Mouse (Mus musculus) hindlimb bud, embryonic 11.5 days (tissue): ENCODE results near the gene Alx1.

Source experiments
- DNase-seq: peaks from one replicate; pipeline ENCODE4 v3.0.0-alpha.2; 2012; ENCODE audit warnings: low read depth, low spot score; ENCODE audit errors: extremely low spot score

Gene Alx1

GRCm38 (mm10) chr10:103029730-103030490, at the start of gene Alx1:
Alx1 (minus strand) TSS chr10:103030215.
- DNase-seq, result no peak

- DNase-seq, result no peak
Measured at GRCm38 (mm10) chr10:103049593-103049992, 19.6 kb upstream of the Alx1 start.

GRCm38 (mm10) chr10:103046623-103047022, 16.6 kb upstream of the Alx1 start:
- no peak for DNase-seq

DNA sequence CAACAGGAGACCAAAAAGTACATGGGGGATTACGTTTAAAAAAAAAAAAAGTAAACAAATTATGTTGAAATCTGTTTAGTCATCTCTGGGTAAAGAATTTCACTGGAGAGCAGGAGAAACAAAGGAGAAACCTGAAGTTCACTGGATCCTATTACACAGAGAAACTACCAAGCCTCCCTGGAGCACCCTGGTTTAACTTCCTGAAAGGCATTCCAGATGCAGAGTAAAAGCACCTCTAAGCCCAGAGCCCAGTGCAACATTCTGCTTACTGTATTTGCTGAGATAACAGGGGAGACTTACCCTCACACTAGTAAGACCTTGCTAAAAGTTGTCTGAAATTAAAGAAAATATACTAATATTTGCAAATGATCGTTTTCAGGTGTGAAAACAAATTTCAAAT, 15.0 kb upstream of the Alx1 start:
- DNase-seq, result no peak

GRCm38 (mm10) chr10:103035002-103035640, 5.1 kb upstream of the Alx1 start:
- DNase-seq, result no peak

- DNase-seq, result no peak
Measured at GRCm38 (mm10) chr10:103030931-103031330, 916 bp upstream of the Alx1 start.

GRCm38 (mm10) chr10:103029132-103029729, 784 bp downstream of the Alx1 start:
- no peak for DNase-seq

DNA sequence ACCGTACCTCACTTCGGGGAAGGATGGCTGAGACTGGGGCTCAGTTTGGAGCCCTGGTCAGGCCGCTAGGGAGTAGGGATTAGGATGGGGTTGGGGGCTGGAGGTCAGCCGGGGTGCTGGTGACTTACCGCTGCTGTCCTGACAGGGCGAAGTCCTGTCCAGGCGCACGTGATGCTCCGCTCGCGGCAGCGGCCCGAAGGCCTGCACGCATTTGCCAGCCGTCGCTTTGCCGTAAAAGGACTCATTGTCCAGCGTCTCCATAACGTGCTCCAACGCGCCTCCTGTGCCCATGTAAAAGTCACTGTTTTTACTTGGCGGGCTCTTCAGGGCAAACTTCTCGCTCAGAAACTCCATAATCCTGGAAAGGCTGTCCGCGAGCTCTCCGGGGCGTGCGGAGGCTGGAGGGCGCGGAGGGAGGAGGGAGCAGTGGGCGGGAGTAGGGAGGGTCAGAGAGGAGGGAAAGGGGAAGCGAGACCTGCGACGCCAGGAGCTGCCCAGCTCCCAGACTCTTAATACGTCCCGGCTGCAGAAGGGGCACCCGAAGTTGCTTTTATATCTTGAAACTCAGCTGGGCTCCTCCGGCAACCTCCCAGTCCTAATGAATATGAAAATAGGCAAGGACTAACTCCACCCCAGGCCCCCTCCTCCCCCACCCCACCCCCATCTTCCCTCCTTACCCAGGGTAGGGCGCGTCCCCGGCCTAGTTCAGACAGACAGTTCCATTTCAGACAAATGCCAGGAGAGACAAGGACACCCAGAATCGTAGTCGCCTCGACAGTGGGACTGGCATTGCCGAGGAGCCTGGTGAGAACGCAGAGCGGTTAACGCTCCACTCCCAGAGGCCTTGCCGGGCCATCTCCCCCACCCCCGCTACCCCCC, 1.5 kb downstream of the Alx1 start:
- DNase-seq, result no peak

GRCm38 (mm10) chr10:103027931-103028252, 2.1 kb downstream of the Alx1 start:
- DNase-seq, result no peak

- DNase-seq, result no peak
Measured at GRCm38 (mm10) chr10:103027226-103027930, 2.6 kb downstream of the Alx1 start.

GRCm38 (mm10) chr10:103026636-103027225, 3.3 kb downstream of the Alx1 start:
- DNase-seq, result no peak

DNA sequence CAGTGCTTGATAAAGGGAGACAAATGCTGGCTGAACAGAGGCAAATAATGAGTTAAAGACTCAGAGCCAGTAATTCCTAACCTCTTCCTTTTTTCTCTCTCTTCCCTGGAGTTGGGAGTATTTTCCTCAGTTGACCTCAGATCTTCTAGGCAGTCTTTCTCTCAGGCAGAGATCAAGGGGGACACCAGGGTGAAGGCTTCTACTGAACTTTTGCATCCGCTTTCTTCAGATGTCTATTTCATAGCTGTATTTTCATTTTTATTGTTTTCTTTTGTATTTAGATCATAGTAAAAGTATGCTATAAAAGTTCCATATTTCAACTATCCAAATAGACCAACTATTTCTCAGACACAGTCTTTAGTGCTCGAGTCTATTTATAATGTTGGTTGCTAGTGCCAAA, 27.5 kb downstream of the Alx1 start:
- no peak for DNase-seq

DNA sequence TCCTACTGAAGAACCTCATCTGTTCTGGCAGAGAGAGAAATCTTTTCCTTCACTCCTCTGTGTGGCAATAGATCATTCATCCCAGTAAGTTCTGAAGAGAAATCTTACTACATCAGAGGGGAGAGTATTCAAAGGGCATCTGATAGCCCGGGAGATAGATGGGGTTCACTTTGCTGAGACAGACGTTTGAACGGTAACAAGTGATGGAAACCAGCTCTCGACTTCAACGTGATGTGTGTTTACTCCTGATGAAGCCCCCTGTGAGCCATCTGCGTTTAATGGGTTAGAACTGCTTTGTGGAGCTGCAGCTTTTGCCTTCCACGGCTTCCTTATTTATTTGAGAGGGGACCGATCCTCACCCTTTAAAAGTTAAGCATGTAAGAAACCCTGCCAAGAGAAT, 29.1 kb downstream of the Alx1 start:
- no peak for DNase-seq

DNA sequence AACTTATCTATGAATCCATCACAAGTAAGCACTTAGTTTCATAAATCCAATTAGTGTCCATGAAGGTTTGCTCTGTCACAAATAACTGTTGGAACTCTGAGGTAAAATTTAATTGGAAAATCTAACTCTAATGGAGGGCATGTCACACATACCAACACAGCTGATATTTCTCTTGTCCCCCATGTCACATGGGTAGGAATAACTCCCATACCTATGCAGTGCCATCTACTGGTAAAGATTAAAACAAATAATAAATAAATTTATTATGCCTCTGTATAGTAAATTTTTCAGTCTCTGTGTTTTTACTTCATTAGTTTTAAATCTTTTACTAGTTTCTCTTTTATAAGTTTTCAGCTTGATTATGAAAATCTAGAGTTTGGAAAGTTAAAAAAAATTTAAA, 30.4 kb downstream of the Alx1 start:
- DNase-seq, result no peak

DNA sequence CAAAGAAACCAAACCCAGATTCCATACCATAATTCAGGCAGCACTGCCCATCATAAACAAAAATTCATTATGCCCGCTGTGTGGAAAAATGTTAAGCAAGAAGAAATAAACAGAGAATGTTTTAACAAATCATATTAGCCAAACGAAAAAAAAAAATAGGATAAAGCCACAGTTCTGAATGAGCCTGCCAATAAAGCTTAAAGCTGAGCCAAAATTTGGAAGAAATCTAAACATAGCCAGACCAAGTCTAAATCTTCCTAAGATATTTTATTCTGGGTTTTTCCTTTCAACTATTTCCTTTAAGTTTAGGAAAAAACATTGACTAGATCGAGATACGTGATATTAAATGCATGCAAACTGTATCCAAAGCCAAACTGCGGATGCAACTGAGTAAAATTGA, 54.9 kb downstream of the Alx1 start:
- DNase-seq, result no peak

DNA sequence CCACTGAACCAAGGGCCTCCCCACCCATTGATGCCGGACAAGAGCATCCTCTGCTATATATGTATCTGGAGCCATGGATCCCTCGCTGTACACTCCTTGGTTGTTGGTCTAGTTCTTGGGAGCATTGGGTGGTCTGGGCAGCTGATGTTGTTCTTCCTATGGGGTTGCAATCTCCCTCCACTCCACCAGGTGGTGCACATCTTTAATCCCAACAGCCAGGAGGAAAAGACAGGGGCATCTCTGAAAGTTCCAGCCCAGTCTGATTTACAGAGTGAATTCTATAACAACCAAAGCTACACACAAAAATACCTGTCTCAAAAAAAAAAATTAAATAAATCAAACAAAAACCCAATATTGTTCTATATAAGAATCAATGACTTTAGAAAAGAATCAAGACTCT, 70.4 kb downstream of the Alx1 start:
- no peak for DNase-seq
